Mouse (Mus musculus): ENCODE measurements at regions not wholly inside any gene's neighbourhood (a gene's known extent, or its start where the extent isn't known, plus 50 kb on each side); places are given as distances from the start of the nearest gene placed in this dataset.
A peak's percentile ranks its signal among the peaks of the same experiment; 100 is the strongest.
"Not testable (repeated sequence)": the region's sequence is repeated elsewhere in the genome, so short reads cannot be mapped to it uniquely, and the experiment has no call there.

GRCm38 (mm10) chr14:45810630-45811029 is 152.7 kb upstream of the Ddhd1 start:
- no peak for DNase-seq (ENCODE audit: low spot score)
- H3K27ac ChIP-seq: no peak overlapping the region
- no peak overlapping the region for H3K4me3 ChIP-seq
- no peaks in the 10 kb centered on the region for H3K27me3 ChIP-seq (ENCODE audit: low read depth, poor library complexity, severe bottlenecking)
- WGBS: 43% methylated on average over 3 of the region's 3 CpGs
- no peaks in the 10 kb centered on the region for H3K9me3 ChIP-seq (replicated peaks)
- no peaks in the 10 kb centered on the region for H3K36me3 ChIP-seq
- peaks cover 11% of the 10 kb centered on the region for H3K4me1 ChIP-seq

GRCm38 (mm10) chr14:45815598-45815997 is 157.7 kb upstream of the Ddhd1 start:
- peaks cover 9% of the 10 kb centered on the region for H3K4me1 ChIP-seq
- 89% methylated on average over 2 of the region's 2 CpGs for WGBS
- H3K9me3 ChIP-seq (replicated peaks): no peaks in the 10 kb centered on the region
- H3K36me3 ChIP-seq: no peaks in the 10 kb centered on the region
- no peak overlapping the region for H3K27ac ChIP-seq
- no peak for DNase-seq (ENCODE audit: low spot score)
- no peaks in the 10 kb centered on the region for H3K27me3 ChIP-seq (ENCODE audit: low read depth, poor library complexity, severe bottlenecking)
- H3K4me3 ChIP-seq: no peak overlapping the region

GRCm38 (mm10) chr14:45816611-45817010 is 158.7 kb upstream of the Ddhd1 start:
- not testable (repeated sequence) for H3K27ac ChIP-seq; H3K4me1 ChIP-seq; H3K36me3 ChIP-seq; H3K4me3 ChIP-seq; H3K27me3 ChIP-seq (ENCODE audit: low read depth, poor library complexity, severe bottlenecking); DNase-seq (ENCODE audit: low spot score); H3K9me3 ChIP-seq (replicated peaks)
- 92% methylated on average over 17 of the region's 17 CpGs for WGBS

GRCm38 (mm10) chr14:45817756-45818155 is 159.8 kb upstream of the Ddhd1 start:
- Histone ChIP-seq H3K27ac (no peak overlapping the region), H3K36me3 (no peaks in the 10 kb centered on the region), H3K9me3 (replicated peaks) (no peaks in the 10 kb centered on the region), H3K4me1 (peaks cover 11% of the 10 kb centered on the region), H3K27me3 (ENCODE audit: low read depth, poor library complexity, severe bottlenecking) (no peaks in the 10 kb centered on the region), H3K4me3 (no peak overlapping the region)
- no peak for DNase-seq (ENCODE audit: low spot score)
- 93% methylated on average over 3 of the region's 3 CpGs for WGBS

- Histone ChIP-seq H3K27me3 (ENCODE audit: low read depth, poor library complexity, severe bottlenecking) (no peaks in the 10 kb centered on the region), H3K9me3 (replicated peaks) (no peaks in the 10 kb centered on the region), H3K4me1 (peaks cover 2% of the 10 kb centered on the region; the same call in 1 of the 2 replicates), H3K4me3 (no peak overlapping the region), H3K27ac (no peak overlapping the region), H3K36me3 (no peaks in the 10 kb centered on the region)
- 80% methylated on average over 2 of the region's 2 CpGs for WGBS
- DNase-seq (ENCODE audit: low spot score): no peak
Observed at GRCm38 (mm10) chr14:45824601-45825000, 166.7 kb upstream of the Ddhd1 start.

- peaks cover 2% of the 10 kb centered on the region; the same call in 1 of the 2 replicates for H3K4me1 ChIP-seq
- H3K27me3 ChIP-seq (ENCODE audit: low read depth, poor library complexity, severe bottlenecking): no peaks in the 10 kb centered on the region
- H3K36me3 ChIP-seq: no peaks in the 10 kb centered on the region
- WGBS: 67% methylated on average over 3 of the region's 3 CpGs
- DNase-seq (ENCODE audit: low spot score): peak; percentile 36
- H3K4me3 ChIP-seq: no peak overlapping the region
- no peak overlapping the region for H3K27ac ChIP-seq
- no peaks in the 10 kb centered on the region for H3K9me3 ChIP-seq (replicated peaks)
Observed at GRCm38 (mm10) chr14:45826023-45826422, 168.1 kb upstream of the Ddhd1 start.

GRCm38 (mm10) chr14:45827096-45827495 is 169.2 kb upstream of the Ddhd1 start:
- Histone ChIP-seq H3K27ac (no peak overlapping the region), H3K4me3 (no peak overlapping the region), H3K4me1 (peaks cover 2% of the 10 kb centered on the region; the same call in 1 of the 2 replicates), H3K36me3 (no peaks in the 10 kb centered on the region), H3K27me3 (ENCODE audit: low read depth, poor library complexity, severe bottlenecking) (no peaks in the 10 kb centered on the region), H3K9me3 (replicated peaks) (no peaks in the 10 kb centered on the region)
- no peak for DNase-seq (ENCODE audit: low spot score)
- 89% methylated on average over 1 of the region's 1 CpGs for WGBS

- no peak for DNase-seq (ENCODE audit: low spot score)
- Histone ChIP-seq H3K36me3 (no peaks in the 10 kb centered on the region), H3K4me1 (no peaks in the 10 kb centered on the region), H3K4me3 (no peak overlapping the region), H3K27ac (no peak overlapping the region), H3K9me3 (replicated peaks) (no peaks in the 10 kb centered on the region), H3K27me3 (ENCODE audit: low read depth, poor library complexity, severe bottlenecking) (no peaks in the 10 kb centered on the region)
- 94% methylated on average over 5 of the region's 5 CpGs for WGBS
Observed at GRCm38 (mm10) chr14:45830457-45830856, 172.5 kb upstream of the Ddhd1 start.

GRCm38 (mm10) chr14:45837039-45837438 is 179.1 kb upstream of the Ddhd1 start:
- H3K9me3 ChIP-seq (replicated peaks): no peaks in the 10 kb centered on the region
- DNase-seq (ENCODE audit: low spot score): no peak
- H3K4me3 ChIP-seq: no peak overlapping the region
- no peak overlapping the region for H3K27ac ChIP-seq
- 94% methylated on average over 11 of the region's 11 CpGs for WGBS
- no peaks in the 10 kb centered on the region for H3K4me1 ChIP-seq
- H3K27me3 ChIP-seq (ENCODE audit: low read depth, poor library complexity, severe bottlenecking): no peaks in the 10 kb centered on the region
- H3K36me3 ChIP-seq: no peaks in the 10 kb centered on the region

- Histone ChIP-seq H3K27ac (no peak overlapping the region), H3K4me3 (no peak overlapping the region), H3K36me3 (no peaks in the 10 kb centered on the region), H3K4me1 (no peaks in the 10 kb centered on the region), H3K9me3 (replicated peaks) (no peaks in the 10 kb centered on the region), H3K27me3 (ENCODE audit: low read depth, poor library complexity, severe bottlenecking) (no peaks in the 10 kb centered on the region)
- WGBS: 80% methylated on average over 1 of the region's 1 CpGs
- DNase-seq (ENCODE audit: low spot score): no peak
Observed at GRCm38 (mm10) chr14:45843829-45844228, 185.9 kb upstream of the Ddhd1 start.

- Histone ChIP-seq H3K9me3 (replicated peaks) (no peaks in the 10 kb centered on the region), H3K4me3 (no peak overlapping the region), H3K27me3 (ENCODE audit: low read depth, poor library complexity, severe bottlenecking) (no peaks in the 10 kb centered on the region), H3K36me3 (no peaks in the 10 kb centered on the region), H3K4me1 (no peaks in the 10 kb centered on the region), H3K27ac (no peak overlapping the region)
- no peak for DNase-seq (ENCODE audit: low spot score)
- WGBS: 82% methylated on average over 8 of the region's 8 CpGs
Observed at GRCm38 (mm10) chr14:45850588-45850987, 192.6 kb upstream of the Ddhd1 start.

- 0 out of 2 replicates have a peak, but pooled peaks cover 6% of the 10 kb centered on the region for H3K4me1 ChIP-seq
- H3K27me3 ChIP-seq (ENCODE audit: low read depth, poor library complexity, severe bottlenecking): peaks cover 11% of the 10 kb centered on the region; the same call in 1 of the 2 replicates
- no peaks in the 10 kb centered on the region for H3K9me3 ChIP-seq (replicated peaks)
- DNase-seq (ENCODE audit: low spot score): peak; percentile 63
- no peaks in the 10 kb centered on the region for H3K36me3 ChIP-seq
- no peak overlapping the region for H3K27ac ChIP-seq
- H3K4me3 ChIP-seq: no peak overlapping the region
- WGBS: 17% methylated on average over 9 of the region's 9 CpGs
Observed at GRCm38 (mm10) chr14:45878428-45878827, 220.5 kb upstream of the Ddhd1 start.

- Histone ChIP-seq H3K4me1 (peaks cover 8% of the 10 kb centered on the region), H3K4me3 (no peak overlapping the region), H3K27ac (no peak overlapping the region), H3K27me3 (ENCODE audit: low read depth, poor library complexity, severe bottlenecking) (peaks cover 21% of the 10 kb centered on the region; the same call in 1 of the 2 replicates), H3K36me3 (no peaks in the 10 kb centered on the region), H3K9me3 (replicated peaks) (no peaks in the 10 kb centered on the region)
- WGBS: 20% methylated on average over 6 of the region's 6 CpGs
- no peak for DNase-seq (ENCODE audit: low spot score)
Observed at GRCm38 (mm10) chr14:45920783-45921182, 262.8 kb upstream of the Ddhd1 start.

- H3K36me3 ChIP-seq: no peaks in the 10 kb centered on the region
- 87% methylated on average over 2 of the region's 2 CpGs for WGBS
- H3K9me3 ChIP-seq (replicated peaks): no peaks in the 10 kb centered on the region
- no peak overlapping the region for H3K4me3 ChIP-seq
- H3K4me1 ChIP-seq: peaks cover 19% of the 10 kb centered on the region
- no peak overlapping the region for H3K27ac ChIP-seq
- no peaks in the 10 kb centered on the region; the same call in 1 of the 2 replicates for H3K27me3 ChIP-seq (ENCODE audit: low read depth, poor library complexity, severe bottlenecking)
- no peak for DNase-seq (ENCODE audit: low spot score)
Observed at GRCm38 (mm10) chr14:45943581-45943980, 285.6 kb upstream of the Ddhd1 start.

Measured in limb, embryonic 10.5 days (tissue).